Mouse (Mus musculus) megakaryocyte-erythroid progenitor cell, adult 5-6 weeks (primary cell): ENCODE data around the gene Atp6v1g3. TPM values are rescaled to one million over a fixed set of nuclear protein-coding genes. Genes with fewer than 3 reads are reported as not detected.

Experiments
- ATAC-seq: replicated peaks from 2 replicates; pipeline ENCODE4 v1.8.0; 2016; ENCODE audit warnings: mild to moderate bottlenecking, inconsistent platforms; ENCODE audit not compliant: severe bottlenecking, poor library complexity, low FRiP score, low TSS enrichment
- total RNA-seq, 2 experiments: library from RNA; stranded (forward) in 1 of 2; stranded (reverse) in 1 of 2; fragments of 200-1000, 215-1000 nt in 1 of 2; fragments of >200 nt in 1 of 2; fragmentation: Nextera tagmentation in 1 of 2; gene quantifications; 2 replicates each; pipeline ENCODE4 v1.2.3; 2014 to 2017

The Atp6v1g3 gene
- total RNA-seq, 2 experiments from 2014 or later: not detected

DNA sequence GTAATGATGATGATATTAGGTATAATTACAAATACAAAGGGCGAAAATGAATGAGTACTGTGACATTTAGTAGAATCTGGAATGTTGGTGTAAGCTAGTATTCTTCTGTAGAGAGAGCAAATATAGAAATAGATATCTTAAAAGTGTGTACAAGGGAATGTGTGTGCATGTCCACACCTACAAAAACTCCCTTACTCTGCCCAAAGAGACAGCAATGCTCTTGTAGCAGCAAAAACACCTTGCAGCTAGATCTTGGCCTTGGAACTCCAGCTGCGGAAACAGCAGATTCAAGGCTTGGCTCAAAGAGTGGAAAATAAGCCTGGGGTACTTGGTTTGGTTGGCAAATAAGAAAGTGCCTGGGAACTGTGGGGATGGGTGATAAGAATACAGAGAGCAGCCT, 57.0 kb downstream of the Atp6v1g3 start:
- no peak for ATAC-seq

DNA sequence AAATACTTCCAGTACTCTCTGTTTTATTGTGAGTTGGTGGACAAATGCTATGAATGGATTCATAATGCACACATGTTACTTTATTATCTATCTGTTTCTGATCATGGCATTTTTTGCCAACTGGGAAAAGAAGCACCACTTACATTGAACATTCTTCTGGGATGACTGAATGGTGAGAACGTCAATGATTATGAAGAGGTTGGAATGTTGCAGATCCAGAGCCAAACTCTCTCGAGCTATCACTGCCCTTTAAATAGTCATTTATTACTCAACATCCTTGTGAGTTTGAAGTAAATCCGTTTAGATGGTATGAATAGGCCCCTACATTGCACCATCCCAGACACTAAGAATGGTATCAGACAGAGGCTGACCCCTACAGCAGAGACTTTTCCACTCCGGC, 58.1 kb downstream of the Atp6v1g3 start:
- ATAC-seq: no peak

DNA sequence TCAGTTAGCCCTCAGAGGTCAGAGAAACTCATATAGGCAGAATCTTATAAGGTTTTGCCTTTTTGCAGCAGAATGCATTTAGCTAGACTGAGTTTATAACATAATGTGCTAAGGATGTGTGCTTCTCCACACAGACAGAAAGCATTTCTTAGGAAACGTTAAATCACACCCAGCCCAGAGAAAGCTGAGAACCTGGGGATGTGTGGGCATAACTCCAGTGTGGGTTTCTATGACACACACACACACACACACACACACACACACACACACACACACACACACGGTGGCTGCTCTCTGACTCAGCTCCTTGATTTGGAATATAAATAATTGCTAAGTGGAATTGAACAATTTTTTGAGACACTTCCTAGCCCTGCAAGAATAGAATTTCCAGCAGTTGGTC, 61.2 kb downstream of the Atp6v1g3 start:
- no peak for ATAC-seq

DNA sequence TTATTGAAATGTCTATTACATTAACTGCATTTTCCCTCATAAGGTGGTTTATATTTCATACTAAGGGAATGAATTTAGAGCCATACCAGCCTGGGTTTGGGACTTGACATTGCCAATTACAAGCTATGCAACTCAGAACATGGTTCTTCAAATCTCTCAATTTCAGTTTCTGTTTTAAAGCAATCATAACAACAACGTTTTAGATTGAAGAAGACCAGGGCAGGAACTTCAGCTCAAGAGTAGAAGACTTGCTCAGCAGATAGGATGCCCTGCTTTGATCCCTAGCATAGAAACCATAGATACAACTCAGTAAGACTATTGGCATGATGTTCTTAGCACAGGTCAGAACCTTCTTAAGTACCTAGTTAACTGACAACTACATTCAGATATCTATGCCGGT, 63.9 kb downstream of the Atp6v1g3 start:
- ATAC-seq: no peak

Other genes starting within 250 kb of the Atp6v1g3 start
- 66.2 and 119 TPM in 2 replicates for gene Ptprc, start 98.0 kb upstream of the Atp6v1g3 start, total RNA-seq (2014; fragmentation: Nextera tagmentation)
- gene Ptprc, start 98.0 kb upstream of the Atp6v1g3 start, total RNA-seq (2017): 101 and 111 TPM in 2 replicates